Mouse (Mus musculus): Measurements from ENCODE around the gene Anxa6.
A peak's percentile ranks its signal among the peaks of the same experiment; 100 is the strongest.

Anxa6 gene

DNA sequence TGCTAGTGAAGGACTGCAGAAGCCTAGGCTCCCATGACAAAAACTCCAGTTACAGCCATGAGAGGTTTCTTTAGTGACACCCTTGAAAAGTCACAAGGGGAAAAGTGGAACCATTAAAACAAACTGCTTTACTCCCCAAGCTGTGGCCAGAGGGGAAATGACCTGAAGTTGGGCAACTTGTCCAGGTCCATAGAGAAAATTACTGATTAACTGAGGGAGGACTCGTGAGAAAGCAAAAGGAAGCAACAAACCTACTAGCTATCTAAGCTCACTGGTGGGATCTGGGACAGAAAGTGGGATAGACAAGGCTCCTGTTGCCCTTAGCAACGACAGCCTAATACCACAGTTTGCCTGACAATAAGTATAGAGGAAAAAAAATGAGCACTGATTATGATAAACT, 4.7 kb downstream of the Anxa6 start:
- DNase-seq: no peak

DNA sequence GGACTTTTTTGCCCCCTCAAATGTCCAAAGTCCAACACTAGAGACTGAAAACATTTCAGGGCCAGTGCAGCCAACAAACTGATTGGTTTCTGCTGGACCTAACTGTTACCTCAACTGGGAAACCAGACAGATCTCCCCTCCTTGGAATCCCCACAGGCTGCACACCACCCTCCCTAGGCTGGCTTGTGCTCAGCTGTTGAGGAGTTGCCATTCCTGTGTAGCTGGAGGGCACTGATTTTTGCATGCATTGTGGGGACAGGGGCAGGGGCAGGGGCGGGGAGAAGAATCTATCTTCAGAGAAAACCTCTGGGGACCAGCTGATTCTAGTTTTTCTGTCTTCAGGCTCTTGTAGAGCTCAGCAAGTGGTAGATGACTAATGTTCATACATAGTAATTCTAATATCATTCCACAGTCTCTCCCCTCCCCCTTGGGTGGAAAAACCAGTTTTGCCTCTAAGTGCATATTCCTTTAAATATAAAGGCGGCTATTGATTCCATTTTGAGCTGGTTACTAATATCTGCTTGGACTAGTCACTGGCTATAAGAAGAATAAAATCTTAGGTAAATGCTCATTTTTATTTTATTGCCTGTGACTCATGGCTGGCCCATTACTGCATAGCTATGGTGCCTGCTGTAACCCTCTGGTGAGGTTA, 5.9 kb downstream of the Anxa6 start:
- no peak for DNase-seq

DNA sequence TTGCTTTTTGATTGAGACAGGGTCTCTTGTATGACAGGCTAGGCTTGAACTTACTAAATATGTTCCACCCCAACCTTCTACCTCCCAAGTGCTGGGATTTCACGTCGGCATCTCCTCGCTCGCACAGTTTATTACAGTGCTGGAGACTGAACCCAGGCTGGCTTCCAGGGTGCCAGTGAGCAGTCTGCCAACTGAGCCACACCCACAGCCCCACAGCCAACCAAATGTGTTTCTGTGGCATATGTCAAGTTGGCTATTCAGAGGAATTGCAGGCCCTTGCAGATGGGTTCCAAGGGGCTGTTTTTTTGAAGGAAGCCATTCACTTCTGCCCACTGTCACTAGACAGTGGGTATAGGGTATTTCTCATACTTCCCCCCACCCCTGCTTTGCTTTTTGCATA, 7.3 kb downstream of the Anxa6 start:
- no peak for DNase-seq

DNA sequence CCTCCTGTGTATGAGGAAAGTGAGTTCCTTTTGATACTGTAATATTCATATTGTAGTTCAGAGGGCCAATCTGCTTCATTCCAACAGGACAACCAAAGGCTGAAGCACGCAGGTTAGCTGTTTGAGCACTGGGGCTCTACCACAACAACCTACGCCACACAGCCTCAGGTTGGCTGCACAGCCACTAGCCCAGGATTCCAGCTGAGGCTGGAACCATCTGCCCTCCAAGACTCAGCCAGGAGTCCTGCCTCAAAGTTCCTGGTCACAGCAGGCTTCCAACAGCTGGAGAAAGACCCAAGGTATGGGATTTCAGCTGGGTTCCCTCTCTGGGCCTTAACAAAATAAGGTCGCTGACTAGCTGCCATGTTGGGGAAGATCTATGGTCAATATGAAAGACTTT, 9.7 kb downstream of the Anxa6 start:
- no peak for DNase-seq

DNA sequence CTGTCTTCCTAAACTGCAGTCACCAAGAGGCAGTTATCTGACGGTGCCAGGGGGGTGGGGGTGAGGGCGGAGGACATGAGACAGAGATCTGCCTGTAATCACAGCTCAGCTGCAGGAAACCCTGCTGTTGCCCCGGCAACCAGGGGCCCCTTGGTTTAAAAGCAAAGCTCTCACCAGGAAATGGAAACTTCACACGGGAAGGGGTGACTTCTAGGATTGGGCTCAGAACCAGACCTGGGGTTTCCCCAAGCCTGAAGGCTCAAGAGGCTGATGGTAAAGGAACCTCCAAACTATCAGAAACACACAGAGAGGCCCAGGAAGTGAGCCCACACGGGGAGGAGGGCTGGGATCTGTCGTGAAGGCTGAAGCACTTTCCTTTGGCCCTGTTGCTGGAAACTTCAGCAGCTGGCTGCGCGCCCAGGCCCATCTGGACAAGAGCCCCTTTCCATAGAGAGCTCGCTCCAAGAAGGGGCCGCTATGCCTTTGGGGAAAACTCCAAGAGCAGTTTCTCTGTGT, 10.1 kb downstream of the Anxa6 start:
- peak; percentile 85 to 92 for DNase-seq

DNA sequence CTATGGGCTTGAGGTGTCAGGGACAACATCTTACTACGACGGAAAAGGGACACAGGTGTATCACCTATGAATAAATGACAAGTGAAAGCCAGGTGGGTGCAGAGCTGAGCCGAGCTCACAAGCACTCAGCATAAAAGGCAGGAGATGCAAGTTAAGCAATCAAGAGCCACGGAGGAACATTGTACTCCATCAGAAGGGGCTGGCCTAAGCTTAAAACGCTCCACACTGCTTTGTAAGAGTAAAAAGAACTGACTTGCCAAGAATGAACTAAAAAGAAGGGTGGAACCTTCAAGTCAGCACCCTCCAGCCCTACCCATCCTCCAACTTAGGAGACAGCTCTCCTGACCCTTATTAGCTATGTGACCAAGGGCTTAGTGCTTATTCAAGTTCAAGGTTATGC, 10.7 kb downstream of the Anxa6 start:
- no peak for DNase-seq

DNA sequence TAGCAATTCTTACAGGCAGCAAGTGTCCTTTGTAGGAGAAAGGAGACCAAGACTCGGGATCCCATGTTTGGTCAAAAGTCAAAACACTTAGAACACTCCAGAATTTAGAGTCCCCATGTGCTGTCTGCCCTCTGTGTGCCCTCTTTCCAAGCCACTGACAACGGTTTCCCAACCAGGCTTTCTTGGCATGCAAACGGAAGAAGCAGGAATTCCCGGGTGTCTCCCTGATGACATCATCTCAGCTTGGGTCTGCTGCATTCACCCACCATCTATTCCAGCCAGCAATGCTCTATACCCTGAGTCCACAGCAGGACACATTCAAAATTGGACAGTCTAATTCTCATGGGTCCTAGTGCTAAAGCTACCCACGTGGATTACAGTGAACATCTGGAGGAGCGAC, 11.4 kb downstream of the Anxa6 start:
- no peak for DNase-seq

DNA sequence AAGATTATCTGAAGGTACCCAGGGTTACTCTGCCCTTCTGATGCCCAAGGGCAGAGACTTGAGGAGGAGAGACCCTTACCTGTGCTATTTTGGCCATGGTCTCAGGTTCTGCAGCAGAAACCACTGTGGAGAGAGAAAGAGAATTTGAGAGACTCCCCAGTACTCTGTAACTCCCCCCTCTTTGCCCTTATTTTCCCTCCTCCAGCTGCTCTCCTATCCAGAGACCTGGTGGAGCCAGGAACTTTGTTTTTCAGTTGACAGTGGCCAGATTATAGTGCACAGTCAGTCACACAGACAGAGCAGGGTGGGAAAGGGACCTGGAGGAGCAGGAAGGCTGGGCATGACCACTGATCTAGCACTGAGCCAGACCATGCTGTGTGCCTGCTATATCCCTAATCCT, 11.8 kb downstream of the Anxa6 start:
- DNase-seq: no peak

DNA sequence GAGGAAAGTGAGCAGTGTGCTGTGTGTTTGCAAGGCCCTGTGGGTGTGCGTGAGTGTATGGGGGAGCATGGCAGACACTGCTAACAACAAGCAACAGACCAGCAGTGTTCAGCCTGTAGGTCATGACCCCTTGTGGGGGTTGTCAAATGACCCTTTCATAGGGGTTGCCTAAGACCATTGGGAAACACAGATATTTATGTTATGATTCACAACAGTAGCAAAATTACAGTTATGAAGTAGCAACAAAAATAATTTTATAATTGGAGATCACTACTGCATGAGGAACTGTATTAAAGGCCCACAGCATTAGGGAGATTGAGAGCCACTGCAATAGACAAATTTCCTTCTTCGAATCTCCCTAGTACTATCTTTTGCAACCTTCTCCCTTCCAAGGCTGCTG, 13.5 kb downstream of the Anxa6 start:
- DNase-seq: no peak

DNA sequence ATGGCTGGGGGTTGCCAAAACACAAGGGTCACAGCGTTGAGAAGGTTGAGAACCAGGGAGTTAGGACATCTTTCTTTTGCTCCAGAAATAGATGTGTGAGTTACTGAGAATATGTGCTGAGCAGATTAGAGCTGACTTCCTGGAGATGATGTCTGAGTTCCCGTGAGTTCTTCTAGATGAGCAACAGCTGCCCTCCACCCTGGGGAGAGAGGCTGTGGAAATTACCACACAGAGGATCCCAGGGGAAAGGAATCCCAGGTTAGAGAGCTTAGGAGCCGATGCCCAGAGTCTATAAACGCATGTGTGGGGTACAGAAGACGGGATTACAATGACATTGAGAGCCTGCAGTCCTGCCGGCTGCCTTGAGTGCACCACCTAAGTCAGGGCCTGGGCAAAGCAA, 15.2 kb downstream of the Anxa6 start:
- DNase-seq: no peak

DNA sequence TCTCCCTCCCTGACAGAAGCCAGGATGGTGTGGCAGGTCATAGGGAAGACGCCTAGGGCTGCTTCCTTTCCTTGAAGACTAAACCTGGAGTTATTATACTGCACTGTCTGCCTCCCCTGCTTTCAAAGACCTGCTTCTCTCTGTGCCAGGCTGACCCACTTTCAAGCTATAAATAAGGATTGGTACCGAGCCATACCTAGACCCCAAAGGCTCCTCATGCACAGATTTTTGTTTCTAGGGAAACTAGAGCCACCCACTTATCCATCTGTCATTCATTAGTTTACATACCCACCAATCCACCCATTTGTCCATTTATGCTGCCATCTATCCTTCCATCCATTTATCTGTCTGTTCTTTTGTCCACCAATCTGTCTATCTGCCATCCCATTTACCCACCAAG, 16.0 kb downstream of the Anxa6 start:
- DNase-seq: no peak

DNA sequence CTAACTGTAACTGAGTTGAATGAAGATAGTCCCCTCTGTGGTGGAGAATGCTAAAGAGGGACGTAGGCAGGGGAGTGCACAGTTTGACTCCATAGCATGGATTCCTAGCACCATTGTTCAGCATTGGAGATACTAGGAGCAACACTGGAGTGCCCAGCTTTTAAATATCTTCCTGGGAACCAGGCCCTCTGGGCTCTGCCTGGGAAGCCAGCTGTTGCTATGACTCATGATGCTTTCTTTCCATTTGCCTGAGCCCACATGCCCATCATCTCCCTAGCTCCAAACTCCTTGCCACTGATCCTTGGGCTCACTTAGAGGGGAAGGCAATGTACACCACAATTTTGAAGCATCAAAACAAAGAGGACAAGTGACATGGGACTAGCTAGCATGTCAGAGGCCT, 16.5 kb downstream of the Anxa6 start:
- no peak for DNase-seq

DNA sequence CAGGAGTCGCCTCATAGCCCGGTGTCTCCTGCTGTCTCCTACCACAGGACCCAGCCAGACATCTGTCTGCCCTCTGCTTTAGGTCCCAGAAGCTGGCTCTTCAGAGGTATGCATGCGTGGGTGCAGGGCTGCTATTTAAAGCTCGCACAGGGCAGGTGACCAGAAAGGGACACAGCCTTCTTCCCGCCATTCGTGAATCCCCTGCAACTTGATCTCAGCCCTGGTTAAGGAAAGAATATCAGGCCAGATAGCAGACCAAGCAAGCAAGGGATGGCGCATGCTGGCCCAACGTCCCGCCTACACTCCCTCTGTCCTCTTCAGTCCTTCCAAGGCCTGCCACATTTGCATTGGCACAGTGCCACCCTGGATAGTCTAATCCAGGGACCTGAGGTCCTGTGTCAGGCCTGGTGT, 17.4 kb downstream of the Anxa6 start:
- DNase-seq: no peak

DNA sequence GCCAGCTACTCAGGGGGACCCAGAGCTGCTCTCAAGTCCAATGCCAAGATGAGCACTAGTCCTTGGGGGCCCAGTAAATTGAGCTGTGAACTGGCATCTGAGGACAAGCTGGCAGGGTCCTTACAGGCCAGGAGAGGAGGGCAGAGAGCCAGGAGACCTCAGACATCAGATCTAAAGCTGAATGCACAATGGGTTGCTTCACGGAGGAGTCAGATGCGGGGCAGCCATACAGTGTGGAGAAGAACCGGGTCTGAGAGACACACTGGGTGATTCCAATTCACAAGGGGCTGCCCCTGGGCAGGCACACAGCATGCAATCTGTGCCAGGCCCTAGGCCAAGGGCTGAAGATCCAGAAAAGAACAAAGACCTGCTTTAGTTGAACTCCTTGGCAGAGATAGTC, 18.0 kb downstream of the Anxa6 start:
- DNase-seq: no peak

DNA sequence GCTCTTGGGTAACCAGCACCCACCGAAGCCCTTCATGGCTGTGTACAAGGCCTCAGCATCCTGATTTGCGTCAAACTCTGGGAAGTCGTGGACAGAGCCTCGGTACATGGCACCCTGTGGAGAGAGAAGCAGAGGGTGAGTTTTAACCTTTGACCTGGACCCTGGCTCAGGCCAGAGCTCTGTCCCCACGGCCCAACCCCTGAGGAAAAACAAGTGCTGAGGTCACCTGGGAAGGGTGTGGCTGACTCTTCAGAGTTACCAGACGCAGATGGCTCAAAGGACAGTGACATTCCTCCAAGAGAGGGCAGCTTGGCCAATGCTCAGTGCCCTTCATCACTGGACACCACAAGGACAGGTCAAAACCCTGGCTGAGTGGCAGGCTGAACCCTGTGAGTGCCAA, 19.4 kb downstream of the Anxa6 start:
- DNase-seq: no peak

DNA sequence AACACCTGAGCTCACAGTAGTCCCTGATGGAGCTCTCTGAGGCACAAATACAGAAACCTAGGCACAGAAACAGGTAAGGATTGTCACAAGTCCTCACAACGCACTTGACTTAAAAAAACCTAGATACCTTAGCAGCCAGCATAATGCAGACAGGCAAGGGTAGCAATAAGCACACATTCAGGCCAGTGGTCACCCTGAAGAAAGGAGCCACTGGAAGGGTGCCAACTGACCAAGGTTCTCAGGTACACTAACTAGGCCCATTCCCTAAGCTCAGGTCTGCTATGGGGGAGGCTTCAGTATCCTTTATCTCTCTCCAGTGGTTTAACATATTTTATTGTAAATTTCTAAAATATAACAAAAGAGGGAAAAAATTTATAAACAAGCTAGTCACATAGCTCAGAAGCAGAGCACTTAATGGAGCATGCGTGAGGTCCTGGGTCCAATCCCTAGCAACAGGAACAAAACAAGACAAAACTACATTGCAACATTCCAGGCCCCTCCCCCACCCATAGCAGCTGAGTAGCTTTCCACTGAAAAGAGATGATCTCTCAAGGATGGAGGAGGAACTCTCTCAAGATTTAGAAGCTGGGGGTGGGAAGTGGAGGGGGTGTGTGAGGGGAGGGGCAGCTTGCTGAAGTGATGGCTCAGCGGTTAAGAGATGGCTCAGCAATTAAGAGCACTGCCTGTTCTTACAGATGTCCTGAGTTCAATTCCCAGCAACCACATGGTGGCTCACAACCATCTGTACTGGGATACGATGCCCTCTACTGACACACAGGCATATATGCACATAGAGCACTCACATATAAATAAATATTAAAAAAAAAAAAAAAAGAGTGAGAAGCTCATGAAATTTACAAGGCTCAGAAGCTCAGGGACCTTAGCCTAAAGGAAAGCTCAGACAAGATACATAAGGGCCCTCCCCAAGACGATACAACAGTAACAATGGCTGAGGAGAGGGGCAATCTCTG, 20.4 kb downstream of the Anxa6 start:
- no peak for DNase-seq

DNA sequence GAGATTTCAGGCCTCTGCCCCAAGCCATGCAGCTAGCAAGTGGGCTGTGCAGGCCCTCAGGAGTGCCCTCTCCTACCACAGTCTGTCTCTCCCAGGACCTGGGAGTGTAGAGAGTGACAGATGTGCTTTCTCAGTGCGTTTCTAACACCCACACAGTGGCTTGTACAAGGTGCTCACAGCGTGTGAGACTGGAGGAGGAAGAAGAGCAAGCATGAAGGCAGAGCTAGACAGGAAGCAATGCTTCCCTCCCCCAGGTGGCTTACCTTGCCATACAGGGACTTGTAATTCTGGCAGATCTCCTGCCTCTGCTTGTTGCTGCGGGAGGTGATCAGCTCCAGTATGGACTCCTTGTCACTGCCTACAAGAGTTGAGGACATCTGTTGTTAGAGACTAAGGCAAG, 21.8 kb downstream of the Anxa6 start:
- no peak for DNase-seq

DNA sequence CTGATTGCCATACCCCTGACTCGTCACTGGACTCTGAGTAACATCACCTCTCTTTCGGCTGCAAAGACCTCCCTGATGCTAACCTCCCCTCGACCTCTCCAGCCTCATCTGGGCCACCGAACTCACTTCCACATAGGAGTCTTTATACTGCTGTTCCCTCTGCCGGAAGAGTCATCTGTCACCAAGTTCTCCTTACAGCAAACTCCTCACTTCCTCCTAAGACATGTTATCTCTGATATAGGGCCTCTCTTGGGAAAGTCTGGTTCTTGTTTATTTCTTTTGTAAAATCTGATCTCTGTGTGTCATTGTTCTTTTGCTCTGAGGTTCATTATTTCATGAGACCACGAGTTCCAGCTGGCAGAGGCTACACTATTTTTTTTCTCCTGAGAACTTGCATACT, 25.0 kb downstream of the Anxa6 start:
- DNase-seq: no peak

DNA sequence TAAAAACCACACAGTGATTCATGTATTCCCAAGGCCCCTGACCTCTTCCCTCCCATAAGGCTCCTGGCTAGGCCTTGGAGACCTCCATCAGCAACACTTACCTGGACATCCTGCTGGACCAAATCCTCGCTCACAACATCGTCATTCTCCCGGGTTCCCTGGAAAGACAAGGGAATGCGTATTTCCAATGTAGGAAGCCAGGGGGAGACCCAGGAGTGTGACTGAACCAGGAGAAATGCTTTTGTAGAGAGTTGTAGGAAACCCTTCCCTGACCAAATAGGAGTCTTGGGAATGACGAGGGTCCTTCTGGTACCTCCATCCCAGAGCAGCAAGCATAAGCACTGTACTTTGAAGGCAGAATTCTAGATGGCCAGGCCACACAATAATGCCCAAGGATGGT, 27.6 kb downstream of the Anxa6 start:
- DNase-seq: no peak

DNA sequence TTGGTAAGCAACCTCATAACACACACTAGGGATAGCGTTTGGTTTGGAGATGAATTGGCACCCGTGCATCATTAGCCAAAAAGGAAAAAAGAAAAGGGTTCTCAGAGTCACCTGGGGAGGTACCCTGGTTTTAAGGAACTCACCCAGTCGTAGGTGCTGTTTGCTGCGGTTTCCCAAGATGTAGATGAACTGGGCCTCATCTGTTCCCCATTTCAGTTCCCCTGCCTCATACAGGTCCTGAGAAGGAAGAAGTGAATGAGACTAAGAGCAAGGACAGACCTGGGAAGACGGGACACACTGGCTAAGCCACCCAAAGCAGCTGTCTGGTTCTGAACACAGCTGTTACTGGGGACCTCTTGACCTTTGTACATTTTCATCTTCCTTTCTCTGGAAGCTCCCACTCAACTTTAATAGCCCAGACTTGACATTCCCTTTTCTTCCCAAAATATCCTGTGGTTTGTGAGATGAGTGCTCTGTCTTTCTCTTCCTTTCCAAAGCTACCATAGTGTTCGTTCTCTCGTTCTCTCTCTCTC, 28.2 kb downstream of the Anxa6 start:
- DNase-seq: no peak

DNA sequence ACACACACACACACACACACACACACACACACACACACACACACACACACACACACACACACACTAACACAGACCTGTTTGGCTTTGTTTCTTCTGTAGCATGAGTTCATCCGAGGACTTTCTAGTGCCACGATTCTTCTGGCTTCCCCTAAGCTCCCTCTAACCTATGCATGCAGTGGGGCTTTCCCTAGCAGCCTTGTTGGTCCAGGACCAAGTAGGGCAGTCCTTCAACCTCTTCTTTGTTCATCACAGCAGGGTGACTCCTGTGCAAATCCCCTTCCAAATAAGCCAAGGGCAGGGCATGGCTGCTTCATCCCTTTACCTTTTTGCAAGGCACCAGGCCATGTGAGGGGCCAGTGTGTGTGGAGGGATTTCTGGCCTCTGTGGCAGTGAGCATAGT, 34.5 kb downstream of the Anxa6 start:
- no peak for DNase-seq

DNA sequence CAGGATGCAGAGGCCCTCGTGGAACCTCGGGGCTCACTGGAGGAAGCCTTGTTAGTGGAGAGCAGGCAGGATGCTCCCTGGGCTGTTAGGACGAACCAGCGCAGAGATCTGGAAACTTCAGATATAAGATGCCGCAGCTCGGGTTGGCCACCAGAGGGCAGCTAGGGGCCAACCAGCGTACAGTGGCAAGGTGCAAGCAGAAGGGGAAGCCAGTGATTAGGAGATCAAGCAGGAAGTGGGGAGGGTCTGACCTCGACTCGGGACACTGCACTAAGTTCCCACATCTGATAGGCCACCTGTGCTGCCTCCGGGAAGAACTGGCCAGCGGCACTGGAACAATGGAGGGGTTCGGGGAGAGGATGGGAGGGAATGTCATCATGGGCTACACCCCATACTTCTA, 35.0 kb downstream of the Anxa6 start:
- peak; percentile 49 to 54 for DNase-seq

DNA sequence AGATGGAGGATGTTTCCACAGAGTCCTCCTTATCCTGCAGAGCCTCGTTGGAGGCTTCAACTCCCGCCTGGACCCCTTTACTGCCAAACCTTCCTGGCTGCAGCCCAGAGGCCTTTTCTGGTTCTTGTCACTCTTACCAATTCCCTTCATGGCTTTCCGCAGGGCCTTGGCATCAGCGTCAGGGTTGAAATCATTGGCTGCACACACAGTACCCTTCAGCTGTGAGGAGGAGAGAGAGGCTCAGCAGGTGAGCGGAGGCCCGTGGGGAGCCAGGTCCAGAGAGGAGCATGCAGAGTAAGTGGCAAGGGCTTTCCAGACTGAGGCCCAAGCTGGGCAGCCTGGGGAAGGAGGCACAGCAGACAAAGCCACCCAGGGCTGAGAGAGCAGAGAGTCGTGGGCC, 37.1 kb downstream of the Anxa6 start:
- no peak for DNase-seq

DNA sequence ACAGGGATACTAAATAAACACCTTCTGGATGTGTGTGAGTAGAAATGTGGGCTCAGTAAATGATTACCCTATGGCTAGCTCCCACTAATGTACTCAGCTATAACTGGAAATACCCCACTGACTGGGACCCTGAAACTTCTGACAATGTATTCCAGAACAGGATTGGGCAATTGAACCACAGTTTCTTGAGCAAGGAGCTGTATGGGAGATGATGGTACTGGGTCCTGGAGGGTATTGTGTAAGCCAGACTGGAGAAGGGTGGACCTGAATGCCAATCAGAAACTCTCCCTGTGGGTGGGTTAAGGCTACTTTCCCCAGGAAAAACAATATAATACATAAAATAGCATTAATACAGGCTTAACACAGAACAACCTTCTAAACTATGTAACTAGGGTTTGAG, 43.3 kb downstream of the Anxa6 start:
- no peak for DNase-seq
